Mouse (Mus musculus) CH12.LX (cell line): Measurements from ENCODE around the gene Cct8.

ENCODE experiments used
- CHD1 ChIP-seq: IDR thresholded peaks from 2 replicates; pipeline ENCODE4 v1.6.1; 2012; ENCODE audit warnings: low read depth, low read length, improper control_type of control experiment, inconsistent platforms
- CTCF ChIP-seq, 2 experiments: IDR thresholded peaks in 1 of 2; conservative IDR thresholded peaks in 1 of 2; 2 replicates each; pipeline ENCODE4 v1.5.1; 2011 to 2012; ENCODE audit warnings: low read depth in 2 of 2, low read length in 2 of 2, improper control_type of control experiment in 1 of 2, inconsistent platforms in 1 of 2, mild to moderate bottlenecking in 1 of 2, moderate library complexity in 1 of 2
- EP300 ChIP-seq: IDR thresholded peaks from 2 replicates; pipeline ENCODE4 v1.6.1; 2011; ENCODE audit warnings: low read length, improper control_type of control experiment
- NELFE ChIP-seq: IDR thresholded peaks from 2 replicates; pipeline ENCODE4 v1.6.1; 2011; ENCODE audit warnings: low read depth, low read length, improper control_type of control experiment
- POLR2A ChIP-seq: IDR thresholded peaks from 2 replicates; pipeline ENCODE4 v1.6.1; 2011; ENCODE audit warnings: low read depth, mild to moderate bottlenecking, improper control_type of control experiment, low read length
- POLR2AphosphoS2 ChIP-seq: IDR thresholded peaks from 2 replicates; pipeline ENCODE4 v1.6.1; 2011; ENCODE audit warnings: low read depth, low read length, improper control_type of control experiment
- RCOR1 ChIP-seq: conservative IDR thresholded peaks from 2 replicates; pipeline ENCODE4 v1.6.1; 2012; ENCODE audit warnings: low read depth, mild to moderate bottlenecking, inconsistent platforms, low read length, improper control_type of control experiment
- UBTF ChIP-seq: IDR thresholded peaks from 2 replicates; pipeline ENCODE4 v1.6.1; 2012; ENCODE audit warnings: low read depth, mild to moderate bottlenecking, inconsistent platforms, low read length, improper control_type of control experiment, moderate library complexity
- USF2 ChIP-seq: conservative IDR thresholded peaks from 2 replicates; pipeline ENCODE4 v1.6.1; 2011; ENCODE audit warnings: low read depth, low read length, improper control_type of control experiment
- ZKSCAN1 ChIP-seq: IDR thresholded peaks from 2 replicates; pipeline ENCODE4 v1.6.1; 2012; ENCODE audit warnings: low read depth, inconsistent platforms, low read length, improper control_type of control experiment, borderline replicate concordance
- ZMIZ1 ChIP-seq: IDR thresholded peaks from 2 replicates; pipeline ENCODE4 v1.6.1; 2012; ENCODE audit warnings: low read depth, mild to moderate bottlenecking, inconsistent platforms, low read length, improper control_type of control experiment

DNA sequence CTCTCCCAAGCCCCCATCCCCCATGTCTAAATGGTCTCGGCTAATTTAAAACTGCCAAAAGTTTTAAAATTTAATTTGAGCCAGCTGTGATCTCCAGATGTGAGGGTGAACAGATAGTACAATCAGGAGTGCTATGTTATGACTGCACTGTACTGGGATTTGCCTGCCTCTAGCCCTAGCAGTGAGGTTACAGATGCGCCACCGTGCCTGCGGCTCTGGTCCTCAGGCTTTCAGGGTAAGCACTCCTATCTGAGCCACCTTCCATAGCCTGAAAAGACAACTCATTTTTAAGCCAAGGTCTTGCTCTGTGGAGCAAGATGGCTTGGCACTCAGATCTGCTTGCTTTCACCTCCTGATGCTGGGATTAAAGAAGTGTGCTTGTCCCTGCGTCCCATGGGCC is 11.3 kb downstream of the Cct8 start:
- TF ChIP-seq NELFE = no peak
- TF ChIP-seq CHD1 = no peak
- TF ChIP-seq POLR2AphosphoS2 = no peak
- no peak for TF ChIP-seq EP300
- no peak for TF ChIP-seq CTCF (conservative IDR thresholded peaks at IDR 0.05 in 1 of 2, IDR thresholded peaks at IDR 0.05 in 1 of 2; ENCODE audit: low read depth in 2 of 2, low read length in 2 of 2)
- TF ChIP-seq POLR2A = no peak; the same call in 1 of the 2 replicates
- TF ChIP-seq USF2 = no peak
- TF ChIP-seq ZKSCAN1 = no peak
- no peak for TF ChIP-seq ZMIZ1
- TF ChIP-seq RCOR1 = no peak
- TF ChIP-seq UBTF = no peak
